Mouse (Mus musculus) layer of hippocampus, postnatal 14 days (tissue): Measurements from ENCODE around the gene Hnrnpab. TPM values are rescaled to one million over a fixed set of nuclear protein-coding genes. Genes with fewer than 3 reads are reported as not detected.

Experiments
- DNase-seq, 2 experiments: peaks; one replicate each; pipeline ENCODE4 v3.0.0; 2021 to 2022; ENCODE audit warnings: low spot score in 2 of 2, mixed read lengths in 1 of 2
- long read RNA-seq, 2 experiments: library from polyadenylated mRNA; stranded (forward); transcript quantifications; one replicate each; pipeline ENCODE4 v2.0.0; 2021
- total RNA-seq, 2 experiments: library from RNA; stranded (reverse); gene quantifications; 2 replicates each; pipeline ENCODE4 v1.2.3; 2021

Hnrnpab gene
- 100 to 1,000 TPM; 166 to 174 TPM for total RNA-seq
- long read RNA-seq, experiment 1, transcript Hnrnpab-203 (8 exons, 1,437 nt): minor isoform, 16 of 107 reads
- long read RNA-seq, experiment 1, transcript Hnrnpab-201 (7 exons, 2,370 nt): major isoform, 62 of 107 reads
- long read RNA-seq, experiment 1, partial matches to known transcripts: 17 of 107 reads
- long read RNA-seq, experiment 1, other reads (novel, unspliced or antisense): 12 of 107 reads
- long read RNA-seq, experiment 2, transcript Hnrnpab-203 (8 exons, 1,437 nt): minor isoform, 16 of 115 reads
- long read RNA-seq, experiment 2, transcript Hnrnpab-201 (7 exons, 2,370 nt): major isoform, 74 of 115 reads
- long read RNA-seq, experiment 2, partial matches to known transcripts: 7 of 115 reads
- long read RNA-seq, experiment 2, other reads (novel, unspliced or antisense): 18 of 115 reads

DNA sequence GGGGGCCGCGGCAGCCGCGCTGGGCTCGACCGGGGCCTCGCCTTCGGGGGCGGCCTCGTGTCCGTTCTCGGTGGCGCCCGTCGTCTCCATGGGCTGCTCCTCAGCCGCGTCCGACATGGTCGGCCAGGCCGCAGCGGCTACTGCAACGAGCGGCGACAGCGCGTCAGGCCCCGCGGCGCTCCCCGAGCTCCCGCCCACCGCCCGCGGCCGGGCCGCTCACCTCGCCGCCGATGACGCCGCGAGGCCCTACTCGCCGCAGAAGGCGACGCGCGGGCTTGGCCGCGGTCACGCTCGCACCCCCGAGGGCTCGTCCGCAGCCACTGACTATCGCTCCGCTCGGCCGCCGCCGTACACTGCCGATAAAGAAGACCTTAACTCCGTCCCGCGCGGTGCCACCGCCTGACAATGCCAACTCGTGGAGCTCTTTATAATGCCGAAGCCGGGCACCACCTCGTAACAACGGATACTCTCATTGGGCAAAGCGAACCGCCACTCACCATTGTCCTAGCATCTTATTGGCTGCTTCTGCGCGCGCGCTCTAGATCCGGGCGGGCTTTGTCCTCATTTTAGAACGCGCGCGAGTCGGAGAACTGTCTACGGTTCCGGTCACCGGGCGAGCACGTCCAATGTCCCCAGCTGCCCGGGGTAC lies at the start of gene Hnrnpab:
Hnrnpab (minus strand) TSS at position 401 of the 649 bp plus-strand sequence.
- peak; percentile 99 for DNase-seq

DNA sequence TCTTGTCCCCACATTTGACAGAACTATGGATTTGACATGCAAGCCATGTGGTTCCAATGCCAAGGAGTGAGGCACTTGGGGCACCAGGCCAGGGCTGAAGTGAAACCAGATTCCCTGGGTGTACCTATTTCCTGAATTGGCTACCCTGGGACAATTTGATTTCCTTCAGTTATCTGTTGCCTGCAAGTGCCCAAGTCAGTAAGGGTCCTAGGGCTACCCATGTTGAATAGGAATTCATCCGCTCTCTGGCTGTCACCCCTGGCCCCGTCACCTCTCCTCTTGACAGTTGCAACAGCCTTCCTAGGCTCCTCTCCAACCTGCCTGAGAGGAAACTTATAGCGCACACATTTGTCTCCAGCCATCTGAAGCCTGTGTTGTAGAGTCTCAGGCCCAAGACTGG lies 48.2 kb upstream of the Hnrnpab start:
- DNase-seq: no peak

DNA sequence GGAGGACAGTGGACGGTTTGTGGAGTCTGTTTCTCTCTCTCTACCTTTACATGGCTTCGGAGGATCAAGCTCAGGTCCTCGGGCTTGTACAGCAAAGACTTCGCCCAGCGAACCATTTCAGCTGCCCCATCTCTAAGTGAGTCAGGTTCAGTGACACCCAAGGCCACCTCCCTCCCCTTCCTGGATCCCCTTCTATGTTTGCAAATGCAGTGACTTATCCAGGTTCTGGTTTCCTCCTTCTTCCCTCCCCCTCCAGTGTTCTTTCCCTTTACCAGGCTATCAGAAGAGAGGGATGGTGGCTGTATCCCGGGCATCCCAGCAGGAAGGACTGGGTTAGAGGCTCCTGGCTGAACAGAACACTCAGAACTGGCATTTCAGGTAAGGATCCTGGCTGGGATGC lies 47.1 kb upstream of the Hnrnpab start:
- DNase-seq: no peak

DNA sequence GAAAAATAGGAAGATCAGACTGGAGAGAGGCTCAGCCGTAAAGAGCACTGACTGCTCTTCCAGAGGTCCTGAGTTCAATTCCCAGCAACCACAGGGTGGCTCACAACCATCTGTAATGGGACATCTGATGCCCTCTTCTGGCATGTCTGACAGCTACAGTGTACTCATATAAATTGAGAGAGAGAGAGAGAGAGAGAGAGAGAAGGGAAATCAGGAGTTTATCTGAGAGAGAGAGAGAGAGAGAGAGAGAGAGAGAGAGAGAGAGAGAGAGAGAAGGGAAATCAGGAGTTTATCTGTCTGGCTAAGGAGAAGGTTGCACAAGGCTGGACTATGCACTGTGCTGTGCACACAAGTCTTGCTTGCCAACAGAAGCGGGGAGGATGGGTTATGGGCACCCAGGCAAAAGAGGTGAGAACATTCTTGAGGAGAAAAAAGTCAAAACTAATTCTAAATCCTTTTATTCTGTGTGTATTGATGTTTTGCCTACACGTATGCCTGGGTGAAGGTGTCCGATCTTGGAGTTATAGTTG lies 46.3 kb upstream of the Hnrnpab start:
- no peak for DNase-seq

DNA sequence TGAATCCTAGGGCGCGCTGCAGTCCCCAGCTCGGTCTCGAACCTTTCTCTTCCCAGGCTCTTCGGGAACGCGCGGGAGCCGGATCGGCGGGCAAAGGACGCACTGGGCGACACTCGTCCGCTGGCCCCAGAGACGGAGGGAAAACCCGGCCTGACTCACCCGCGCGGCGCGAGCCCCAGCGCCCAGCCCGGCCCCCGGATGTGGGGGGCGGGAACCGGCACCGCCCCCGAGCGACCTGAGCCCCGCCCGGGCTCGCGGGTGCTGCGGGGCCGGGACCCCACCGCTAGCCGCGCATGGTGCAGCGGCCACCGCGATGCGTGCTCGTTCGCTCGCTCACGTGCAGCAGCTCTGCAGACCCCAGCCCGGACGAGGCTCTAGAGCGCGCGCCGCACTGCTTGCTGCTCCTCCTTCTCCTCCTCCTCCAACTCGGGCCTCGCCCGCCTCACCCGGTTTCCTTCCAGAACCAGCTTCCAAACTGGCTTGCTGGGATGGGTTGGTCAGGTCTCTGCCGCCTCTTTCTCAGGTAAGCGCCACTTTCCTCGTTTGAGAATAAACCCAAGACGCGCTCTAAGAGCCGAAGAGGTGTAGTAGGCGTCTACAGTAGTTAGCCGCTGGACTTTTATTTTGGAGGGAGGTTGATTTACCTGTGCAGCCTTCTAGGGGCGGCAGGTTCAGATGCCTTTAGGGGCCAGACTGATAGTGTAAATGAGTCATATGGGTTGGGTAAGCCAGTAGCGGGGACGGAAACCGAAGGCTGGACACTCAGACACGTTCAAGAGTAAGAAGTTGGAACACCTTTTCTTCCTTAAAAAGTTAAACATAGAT lies 44.3 kb upstream of the Hnrnpab start, which contains the start of the genes N4bp3 and D930048N14Rik:
N4bp3 (minus strand) TSS at position 152 of the 825 bp plus-strand sequence.
D930048N14Rik (plus strand) TSS at position 264 of the 825 bp plus-strand sequence.
- no peak for DNase-seq

DNA sequence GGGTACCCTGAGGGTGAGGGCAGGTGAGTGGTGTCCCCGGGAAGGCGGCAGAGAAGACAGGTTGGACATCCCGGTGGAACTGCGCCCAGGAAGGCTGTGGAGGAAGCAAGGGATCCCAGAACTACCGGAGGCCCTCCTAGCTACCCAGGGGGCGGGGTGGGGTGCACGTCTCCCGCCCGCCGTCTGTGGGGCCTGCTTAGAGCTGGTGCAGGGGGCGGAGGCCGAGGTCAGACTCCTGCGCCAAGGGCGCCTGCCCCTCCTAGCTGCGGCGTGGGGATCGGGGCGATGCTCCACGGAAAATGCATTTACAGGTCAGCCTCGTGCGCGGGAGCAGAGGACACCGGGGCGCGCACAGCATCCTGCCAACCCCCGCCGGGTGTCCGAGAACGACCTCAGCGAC lies 43.6 kb upstream of the Hnrnpab start:
- DNase-seq: no peak

DNA sequence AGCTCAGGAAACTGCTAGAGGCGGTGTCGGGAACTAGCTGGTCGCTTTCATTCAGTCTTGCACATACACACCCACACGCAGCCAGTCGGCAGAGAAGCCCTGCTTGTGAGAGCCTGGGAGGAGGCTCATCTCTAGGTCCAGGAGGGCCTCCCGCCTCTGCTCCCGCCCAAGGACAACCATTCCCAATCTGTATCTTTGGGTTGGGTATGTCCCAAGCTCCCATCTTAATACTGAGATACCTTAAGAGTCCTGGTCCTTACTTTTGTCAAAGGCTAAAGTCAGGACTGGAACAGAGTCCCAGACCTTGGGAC lies 43.2 kb upstream of the Hnrnpab start:
- no peak for DNase-seq

DNA sequence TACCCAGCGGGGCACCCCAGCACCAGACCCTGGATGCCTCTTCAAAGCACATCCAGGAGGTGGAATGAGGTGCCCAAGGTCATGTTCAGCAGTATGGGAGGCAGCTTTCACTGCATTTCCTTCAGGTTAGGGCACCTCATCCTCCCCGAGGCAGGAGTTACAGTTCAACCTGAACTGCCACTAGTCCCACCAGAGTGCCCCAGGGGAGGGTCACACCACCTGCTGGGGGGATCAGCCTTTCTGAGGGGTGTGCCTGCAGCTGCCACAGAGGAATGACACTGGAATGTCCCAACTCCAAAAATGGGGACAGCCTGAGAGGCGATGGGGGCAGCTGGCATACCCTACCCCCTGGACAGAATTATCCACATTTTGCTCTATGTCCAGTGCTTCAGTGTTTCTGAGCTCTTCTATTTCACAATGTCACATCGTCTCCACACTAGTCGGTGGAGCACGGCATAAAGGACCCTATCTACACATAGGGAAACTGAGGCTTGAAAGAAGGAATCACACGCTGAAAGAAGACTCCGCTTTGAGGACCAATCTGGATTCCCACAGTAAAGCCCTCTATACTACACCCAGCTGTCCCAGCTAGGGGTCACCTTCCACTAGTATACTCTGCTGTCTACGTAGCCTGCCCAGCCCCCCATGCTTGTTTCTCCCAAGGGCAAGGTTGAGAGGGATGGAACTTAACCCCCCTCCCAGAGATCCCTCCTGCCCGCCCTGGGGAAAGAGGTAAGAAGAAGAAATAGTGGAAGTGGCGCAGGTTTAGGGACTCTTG lies 42.7 kb upstream of the Hnrnpab start:
- no peak for DNase-seq

DNA sequence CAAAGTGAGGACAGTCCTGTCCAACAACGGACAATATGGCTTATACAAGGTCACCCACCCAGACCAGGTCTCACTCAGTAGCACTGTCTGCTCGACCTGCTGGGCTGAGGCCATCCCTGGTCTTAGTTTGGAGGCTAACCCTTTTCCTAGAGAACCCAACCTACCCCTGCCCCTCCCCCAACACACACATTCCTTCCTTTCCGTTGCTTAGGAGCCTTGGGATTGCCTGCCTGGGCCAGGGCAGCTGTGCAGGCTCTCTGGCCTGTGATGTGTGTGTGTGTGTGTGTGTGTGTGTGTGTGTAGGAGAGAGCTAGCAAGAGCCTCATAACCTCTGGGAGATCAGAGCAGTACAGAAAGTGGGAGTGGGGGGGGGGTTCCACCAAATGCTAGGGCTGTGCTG lies 41.9 kb upstream of the Hnrnpab start:
- DNase-seq: no peak

DNA sequence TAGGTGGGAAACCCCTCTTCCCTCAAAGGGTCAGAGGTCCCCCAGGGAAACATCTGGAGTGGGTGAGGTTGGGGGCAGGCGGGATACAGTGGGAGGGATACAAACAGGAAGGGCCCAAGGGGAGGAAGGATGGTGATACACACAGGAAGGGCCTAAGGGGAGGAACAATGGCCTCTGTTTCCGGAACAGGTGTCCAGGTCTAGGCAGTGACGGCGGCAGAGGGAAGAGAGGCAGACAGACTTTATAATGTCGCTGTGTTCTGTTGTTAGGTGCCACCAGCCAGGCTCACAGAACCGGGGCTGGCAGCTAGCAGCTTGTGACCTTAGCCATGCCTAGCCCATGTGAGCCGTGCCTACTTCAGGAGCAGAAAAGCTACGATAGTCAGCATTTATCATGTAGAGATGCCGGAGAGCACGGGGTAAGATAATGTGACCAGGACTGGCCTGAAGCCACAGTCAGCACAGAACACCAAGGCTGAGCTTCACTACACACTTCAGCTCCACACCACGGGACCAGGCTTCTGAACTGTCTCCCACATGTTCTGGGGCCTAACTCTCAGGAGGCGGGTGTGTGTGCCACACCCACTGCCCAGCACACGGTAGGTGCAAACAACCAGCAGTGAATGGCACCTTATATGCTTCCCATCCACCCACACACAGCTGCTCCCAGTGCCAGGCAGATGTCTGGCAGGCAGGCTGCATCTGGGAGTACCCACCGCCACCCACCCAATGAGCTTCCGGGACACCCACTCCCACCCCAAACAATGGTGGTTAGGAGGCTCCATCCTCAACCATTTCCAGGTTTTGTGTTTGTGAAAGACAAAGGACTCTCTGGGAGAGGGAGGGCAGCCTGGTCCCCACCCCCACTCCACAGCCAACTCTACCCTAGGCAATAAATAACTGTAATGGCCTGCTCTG lies 40.4 kb upstream of the Hnrnpab start:
- DNase-seq: no peak

DNA sequence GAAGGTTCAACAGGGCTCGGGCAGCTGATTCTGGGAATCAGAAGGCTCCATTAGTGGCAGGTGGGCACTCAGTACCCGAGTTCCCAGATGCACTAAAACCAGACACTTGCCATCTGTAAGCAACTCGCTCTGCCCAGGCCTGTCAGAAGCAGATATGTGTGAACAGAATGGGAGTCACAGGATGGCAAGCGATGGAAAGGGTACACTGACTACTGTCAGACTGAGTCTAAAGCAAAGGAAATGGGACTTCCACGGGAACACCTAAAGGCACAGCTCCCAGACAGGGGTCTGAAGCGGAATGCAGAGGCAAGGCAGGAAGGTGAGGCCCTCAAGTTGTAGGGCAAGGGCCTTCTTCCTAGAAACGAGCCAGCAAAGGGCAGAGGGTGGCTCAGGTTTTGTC lies 39.6 kb upstream of the Hnrnpab start:
- no peak for DNase-seq

DNA sequence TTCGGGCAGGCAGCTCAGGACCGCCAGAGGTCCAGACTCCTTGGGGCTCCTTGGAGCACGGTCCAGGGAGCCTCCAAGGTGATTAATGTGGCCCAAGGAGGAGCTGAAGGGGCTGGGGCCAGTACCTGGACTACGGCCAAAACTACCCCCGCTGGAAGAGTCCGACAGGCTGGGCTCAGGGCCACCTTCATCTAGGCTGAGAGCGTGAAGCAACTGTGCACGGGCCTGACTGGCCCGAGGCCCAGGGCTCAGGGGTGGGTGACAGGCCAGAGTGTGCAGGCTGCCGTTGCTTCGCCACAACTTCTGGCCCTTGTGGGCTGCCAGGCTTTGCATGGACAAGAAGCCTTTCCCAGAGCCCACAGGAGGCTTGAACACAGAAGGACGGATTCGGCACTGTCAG lies 38.6 kb upstream of the Hnrnpab start:
- DNase-seq: no peak

DNA sequence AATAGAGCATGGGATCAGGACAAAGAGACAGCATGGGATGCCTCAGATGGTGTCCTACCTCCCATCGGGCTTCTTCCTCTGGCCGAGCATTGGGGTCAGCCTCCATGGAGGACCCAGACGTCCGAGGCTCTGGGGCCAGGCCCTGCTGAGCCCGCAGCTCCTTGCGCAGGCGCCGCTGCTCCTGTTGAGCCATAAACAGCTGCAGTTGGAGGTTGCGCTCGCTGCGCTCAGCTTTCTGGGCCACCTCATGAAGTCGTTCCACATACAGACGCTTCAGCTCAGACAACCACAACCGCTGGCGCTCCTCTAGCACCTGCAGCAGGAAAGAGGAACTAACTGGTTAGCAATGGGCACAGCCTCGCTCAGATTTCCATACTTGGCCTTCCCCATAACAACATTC lies 37.6 kb upstream of the Hnrnpab start:
- no peak for DNase-seq

DNA sequence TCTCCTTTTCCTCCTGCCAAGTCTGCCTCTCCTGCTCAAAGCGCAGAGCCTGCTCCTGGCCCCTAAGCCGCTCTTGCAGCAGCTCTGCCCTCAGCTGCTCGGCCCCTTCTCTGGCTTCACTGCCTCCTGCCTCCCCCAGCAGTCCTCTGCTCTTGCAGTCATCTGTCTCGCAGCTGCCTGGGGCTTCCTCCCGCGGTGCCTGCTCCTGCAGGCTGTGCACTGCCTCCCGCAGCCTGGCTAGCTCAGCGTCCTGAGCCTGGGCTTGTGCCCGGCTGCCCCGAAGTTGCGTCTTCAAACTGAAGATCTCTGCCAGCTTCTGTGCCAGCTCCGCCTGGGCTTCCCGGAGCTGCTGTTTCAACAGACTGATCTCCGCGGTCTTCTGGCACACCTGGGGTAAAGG lies 37.1 kb upstream of the Hnrnpab start:
- no peak for DNase-seq

DNA sequence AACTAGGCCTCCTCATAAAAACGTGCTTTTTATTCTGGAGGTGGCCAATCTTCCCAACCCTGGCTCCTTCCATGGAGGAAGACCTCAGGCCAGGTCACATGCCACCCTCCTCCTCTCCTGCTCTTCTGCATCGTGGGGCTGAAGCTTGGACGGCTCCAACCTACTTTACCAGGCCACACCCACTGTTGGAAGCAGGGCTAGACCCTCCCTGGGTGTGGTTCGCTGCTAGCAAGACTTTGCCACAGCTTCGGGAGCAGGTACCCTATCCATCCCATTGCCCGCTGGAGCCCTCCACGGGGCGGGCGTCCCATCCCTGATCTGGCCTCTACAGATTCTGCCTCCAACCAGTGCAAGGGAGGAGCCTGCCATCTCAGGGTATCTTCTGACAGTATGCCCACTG lies 36.6 kb upstream of the Hnrnpab start:
- DNase-seq: no peak

DNA sequence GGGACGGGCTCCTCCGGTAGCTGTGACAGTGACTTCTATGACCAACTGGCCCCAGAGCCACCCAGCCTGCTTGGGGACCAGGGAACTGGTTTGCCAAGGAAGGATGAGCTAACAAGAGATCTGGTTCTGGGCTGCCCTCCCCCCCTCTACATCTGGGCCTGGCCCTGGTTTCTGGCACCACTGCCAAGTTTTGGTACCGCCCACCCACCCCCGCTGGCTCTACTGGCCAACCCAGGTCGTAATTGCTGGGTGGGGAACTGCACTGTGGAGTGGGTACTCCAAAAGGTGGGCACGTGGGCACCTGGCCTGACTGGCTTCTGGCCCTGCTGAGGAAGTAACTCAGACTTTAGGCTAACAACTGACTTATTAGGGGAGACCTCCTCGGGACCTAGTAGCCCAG lies 34.1 kb upstream of the Hnrnpab start:
- DNase-seq: no peak

DNA sequence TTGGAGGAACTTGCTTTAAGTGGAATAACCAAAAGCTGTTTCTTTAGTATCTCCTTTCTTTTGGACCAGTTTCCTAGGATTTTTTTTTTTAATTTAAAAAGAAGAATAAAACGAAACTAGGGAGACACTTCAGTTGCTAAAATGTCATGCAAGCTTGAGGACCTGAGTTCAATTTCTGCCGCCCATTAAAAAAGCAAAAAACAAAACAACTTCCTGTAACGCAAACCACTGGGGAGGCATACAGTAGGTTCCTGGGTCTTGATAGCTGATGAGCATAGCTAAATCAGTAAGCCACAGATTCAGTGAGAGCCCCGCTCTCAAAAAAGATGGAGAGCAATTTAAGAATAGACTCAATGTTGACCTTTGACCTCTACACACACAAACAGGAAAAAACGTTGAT lies 31.9 kb upstream of the Hnrnpab start:
- no peak for DNase-seq

DNA sequence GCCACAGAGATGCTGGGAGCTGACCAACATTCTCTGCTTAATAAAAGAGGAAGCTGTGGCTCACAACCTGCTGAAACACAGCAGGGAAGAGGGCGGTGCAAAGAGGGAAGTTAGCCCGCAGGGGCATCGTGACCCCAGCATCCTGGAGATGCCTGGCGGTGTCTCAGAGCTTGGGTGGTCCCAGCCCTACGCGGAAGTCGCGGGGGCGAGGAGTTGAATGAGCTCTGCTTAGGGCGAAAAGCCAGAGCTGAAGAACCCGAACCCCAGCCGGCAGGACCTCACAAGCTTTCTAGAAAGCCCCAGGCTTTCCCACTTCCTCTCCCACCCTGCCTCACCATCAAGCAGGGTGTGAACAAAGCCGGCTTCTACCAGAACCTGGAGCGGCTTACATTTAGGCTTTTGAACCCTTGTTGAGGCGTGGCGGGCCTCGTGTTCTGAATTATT lies 31.3 kb upstream of the Hnrnpab start:
- no peak for DNase-seq

DNA sequence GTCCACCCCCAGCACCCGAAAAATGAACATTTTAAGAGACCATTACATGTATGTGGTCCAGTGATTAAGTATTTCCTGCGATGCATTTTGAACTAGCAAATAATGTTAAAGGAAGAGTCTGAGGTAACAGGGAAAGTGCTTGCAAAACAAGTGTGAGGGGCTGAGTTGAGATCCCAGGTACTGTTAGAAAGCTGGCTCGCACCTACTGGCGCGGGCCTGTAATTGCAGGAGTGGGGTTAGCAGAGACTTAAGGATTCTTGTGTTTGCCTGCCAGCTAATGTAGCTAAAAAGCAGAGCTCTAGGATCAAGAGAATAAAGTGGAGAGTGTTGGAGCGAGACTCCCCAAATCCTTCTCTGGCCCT lies 29.7 kb upstream of the Hnrnpab start:
- DNase-seq: peak in 1 of 2 experiments; percentile 51
